Mouse (Mus musculus): Measurements from ENCODE around the gene Tfeb. TPM values are rescaled to one million over a fixed set of nuclear protein-coding genes. Genes with fewer than 3 reads are reported as not detected.

The Tfeb gene
- 10 to 100 TPM; 10.6 to 12.0 TPM for total RNA-seq (2021)

- intact Hi-C loops (cut with DNase I): no loop called here
- peak; percentile 96 to 97 for DNase-seq (ENCODE audit: low spot score in 2 of 2)
These were observed at the start of gene Tfeb for GRCm38 (mm10) chr17:47736856-47737255. TSS of gene Tfeb (plus strand) at chr17:47737030.

- intact Hi-C loops (cut with DNase I): loop anchor here (5.0 kb wide), 3 partner anchors 60 to 180 kb away; partner anchors contain the start of genes Bysl, Ccnd3, Gm20517 and Med20
- DNase-seq (ENCODE audit: low spot score in 2 of 2): peak; percentile 95 to 96
These were observed 49.2 kb upstream of the Tfeb start for GRCm38 (mm10) chr17:47687409-47688343.

- intact Hi-C loops (cut with DNase I): loop anchor here (5.0 kb wide), 3 partner anchors 61 to 181 kb away; partner anchors contain the start of genes Bysl, Ccnd3, Gm20517 and Med20
- no peak for DNase-seq (ENCODE audit: low spot score in 2 of 2)
These were observed 48.6 kb upstream of the Tfeb start, which contains the start of gene Tomm6 for GRCm38 (mm10) chr17:47688344-47688607. TSS of gene Tomm6 (minus strand) at chr17:47688386.

GRCm38 (mm10) chr17:47688608-47689575 is 47.9 kb upstream of the Tfeb start, which contains the start of gene Frs3:
TSS of gene Frs3 (plus strand) at chr17:47689030.
- peak; percentile 81 to 86 for DNase-seq (ENCODE audit: low spot score in 2 of 2)
- intact Hi-C loops (cut with DNase I): loop anchor here (5.0 kb wide), 3 partner anchors 62 to 182 kb away; partner anchors contain the start of genes Bysl, Ccnd3, Gm20517 and Med20

GRCm38 (mm10) chr17:47689894-47690293 is 46.9 kb upstream of the Tfeb start:
- DNase-seq (ENCODE audit: low spot score in 2 of 2): no peak
- intact Hi-C loops (cut with DNase I): loop anchor here (5.0 kb wide), 3 partner anchors 63 to 183 kb away; partner anchors contain the start of genes Bysl, Ccnd3, Gm20517 and Med20

GRCm38 (mm10) chr17:47691650-47692049 is 45.2 kb upstream of the Tfeb start:
- intact Hi-C loops (cut with DNase I): no loop called here

GRCm38 (mm10) chr17:47693671-47694441 is 43.0 kb upstream of the Tfeb start:
- intact Hi-C loops (cut with DNase I): no loop called here
- no peak for DNase-seq (ENCODE audit: low spot score in 2 of 2)

More at GRCm38 (mm10) chr17:47691650-47692049, 45.2 kb upstream of the Tfeb start:
- no peak for DNase-seq (ENCODE audit: low spot score in 2 of 2)

- intact Hi-C loops (cut with DNase I): no loop called here
- DNase-seq (ENCODE audit: low spot score in 2 of 2): no peak
These were observed 42.6 kb upstream of the Tfeb start, which contains the start of gene Gm21981 for GRCm38 (mm10) chr17:47694442-47694502. TSS of gene Gm21981 (minus strand) at chr17:47694455.

GRCm38 (mm10) chr17:47694503-47695336 is 42.1 kb upstream of the Tfeb start, which contains the start of gene Prickle4:
TSS of gene Prickle4 (minus strand) at chr17:47694736.
- DNase-seq (ENCODE audit: low spot score in 2 of 2): peak; percentile 96
- intact Hi-C loops (cut with DNase I): no loop called here

GRCm38 (mm10) chr17:47695337-47695710 is 41.5 kb upstream of the Tfeb start:
- intact Hi-C loops (cut with DNase I): no loop called here
- no peak for DNase-seq (ENCODE audit: low spot score in 2 of 2)

- no peak for DNase-seq (ENCODE audit: low spot score in 2 of 2)
- intact Hi-C loops (cut with DNase I): no loop called here
These were observed 38.7 kb upstream of the Tfeb start for GRCm38 (mm10) chr17:47698156-47698555.

- no peak for DNase-seq (ENCODE audit: low spot score in 2 of 2)
- intact Hi-C loops (cut with DNase I): no loop called here
These were observed 37.8 kb upstream of the Tfeb start for GRCm38 (mm10) chr17:47699055-47699454.

GRCm38 (mm10) chr17:47701793-47702192 is 35.0 kb upstream of the Tfeb start:
- intact Hi-C loops (cut with DNase I): no loop called here
- DNase-seq (ENCODE audit: low spot score in 2 of 2): no peak

GRCm38 (mm10) chr17:47702548-47703345 is 34.1 kb upstream of the Tfeb start:
- intact Hi-C loops (cut with DNase I): no loop called here
- no peak for DNase-seq (ENCODE audit: low spot score in 2 of 2)

GRCm38 (mm10) chr17:47703556-47703955 is 33.3 kb upstream of the Tfeb start:
- DNase-seq (ENCODE audit: low spot score in 2 of 2): no peak
- intact Hi-C loops (cut with DNase I): no loop called here

GRCm38 (mm10) chr17:47704692-47705091 is 32.1 kb upstream of the Tfeb start:
- intact Hi-C loops (cut with DNase I): no loop called here
- no peak for DNase-seq (ENCODE audit: low spot score in 2 of 2)

GRCm38 (mm10) chr17:47706196-47706595 is 30.6 kb upstream of the Tfeb start:
- intact Hi-C loops (cut with DNase I): no loop called here
- DNase-seq (ENCODE audit: low spot score in 2 of 2): no peak

- DNase-seq (ENCODE audit: low spot score in 2 of 2): no peak
- intact Hi-C loops (cut with DNase I): no loop called here
These were observed 28.9 kb upstream of the Tfeb start for GRCm38 (mm10) chr17:47707961-47708360.
